Mouse (Mus musculus) kidney, embryonic 14.5 days (tissue): ENCODE results near the gene Crebl2. TPM values are rescaled to one million over a fixed set of nuclear protein-coding genes. Genes with fewer than 3 reads are reported as not detected.
A peak's percentile ranks its signal among the peaks of the same experiment; 100 is the strongest.

Experiments
- ATAC-seq: fragments of 200-750 bp; cut with Nextera tagmentation; 2 replicates; pipeline ENCODE4 v1.8.0; 2017; ENCODE audit warnings: moderate number of reproducible peaks, mild to moderate bottlenecking, moderate TSS enrichment, moderate library complexity; ENCODE audit not compliant: low FRiP score, low TSS enrichment
- H3K27ac ChIP-seq: fragments of 300-500 bp; sonication (generic); 2 replicates; pipeline ENCODE4 v1.5.1; 2014; ENCODE audit warnings: low read depth, mild to moderate bottlenecking, low read length, moderate library complexity, mixed read lengths
- H3K27me3 ChIP-seq: fragments of 300-500 bp; sonication (generic); 2 replicates; pipeline ENCODE4 v1.6.1; 2014; ENCODE audit warnings: mild to moderate bottlenecking, low read length; ENCODE audit not compliant: control insufficient read depth, insufficient read depth
- H3K36me3 ChIP-seq: fragments of 300-500 bp; sonication (generic); 2 replicates; pipeline ENCODE4 v1.6.1; 2014; ENCODE audit warnings: low read length, mixed read lengths; ENCODE audit not compliant: control insufficient read depth, insufficient read depth
- H3K4me1 ChIP-seq: fragments of 300-500 bp; sonication (generic); 2 replicates; pipeline ENCODE4 v1.6.1; 2014; ENCODE audit warnings: low read length, mixed read lengths; ENCODE audit not compliant: control insufficient read depth, insufficient read depth
- H3K4me2 ChIP-seq: fragments of 300-500 bp; sonication (generic); replicated peaks from 2 replicates; pipeline ENCODE4 v1.6.1; 2014; ENCODE audit warnings: low read depth, mild to moderate bottlenecking, low read length
- H3K4me3 ChIP-seq: fragments of 300-500 bp; sonication (generic); 2 replicates; pipeline ENCODE4 v1.5.1; 2014; ENCODE audit warnings: mild to moderate bottlenecking, low read length
- H3K9ac ChIP-seq: fragments of 300-500 bp; sonication (generic); 2 replicates; pipeline ENCODE4 v1.6.1; 2014; ENCODE audit warnings: low read depth, mild to moderate bottlenecking, low read length, moderate library complexity
- H3K9me3 ChIP-seq: fragments of 300-500 bp; sonication (generic); 2 replicates; pipeline ENCODE4 v1.6.1; 2016; ENCODE audit warnings: low read length; ENCODE audit not compliant: control insufficient read depth
- WGBS: fragments of 180-500 bp; shearing (Covaris S2); extraction: QIAGEN DNeasy Blood & Tissue Kit; methylation state at CpG from one replicate; pipeline ENCODE4 v1.1.7; 2014; 5-methylcytosine and 5-hydroxymethylcytosine counted together
- polyA plus RNA-seq: library from polyadenylated mRNA; unstranded; fragments of >200 nt; fragmentation: Nextera tagmentation; extraction: Ambion mirVana; gene quantifications from 2 replicates; pipeline ENCODE4 v1.2.1, GENCODE M21; 2014

The Crebl2 gene
- polyA plus RNA-seq, 1 experiment from 2014 or later, result 1.7 TPM

- no peak overlapping the region for H3K27ac ChIP-seq
- H3K36me3 ChIP-seq, result no peaks in the 10 kb centered on the region
- H3K4me2 ChIP-seq, result peak overlapping the region; percentile 53
- no peaks in the 10 kb centered on the region for H3K9me3 ChIP-seq
- WGBS, result 42% methylated on average over 21 of the region's 21 CpGs
- peak overlapping the region; percentile 94 for H3K9ac ChIP-seq
- ATAC-seq, result peak; percentile 2; the same call in 1 of the 2 replicates
- H3K27me3 ChIP-seq, result no peaks in the 10 kb centered on the region
- peaks cover 5% of the 10 kb centered on the region; the same call in 1 of the 2 replicates for H3K4me1 ChIP-seq
- H3K4me3 ChIP-seq, result peak overlapping the region; percentile 72
These were observed 36.7 kb upstream of the Crebl2 start for GRCm38 (mm10) chr6:134793046-134793806.

DNA sequence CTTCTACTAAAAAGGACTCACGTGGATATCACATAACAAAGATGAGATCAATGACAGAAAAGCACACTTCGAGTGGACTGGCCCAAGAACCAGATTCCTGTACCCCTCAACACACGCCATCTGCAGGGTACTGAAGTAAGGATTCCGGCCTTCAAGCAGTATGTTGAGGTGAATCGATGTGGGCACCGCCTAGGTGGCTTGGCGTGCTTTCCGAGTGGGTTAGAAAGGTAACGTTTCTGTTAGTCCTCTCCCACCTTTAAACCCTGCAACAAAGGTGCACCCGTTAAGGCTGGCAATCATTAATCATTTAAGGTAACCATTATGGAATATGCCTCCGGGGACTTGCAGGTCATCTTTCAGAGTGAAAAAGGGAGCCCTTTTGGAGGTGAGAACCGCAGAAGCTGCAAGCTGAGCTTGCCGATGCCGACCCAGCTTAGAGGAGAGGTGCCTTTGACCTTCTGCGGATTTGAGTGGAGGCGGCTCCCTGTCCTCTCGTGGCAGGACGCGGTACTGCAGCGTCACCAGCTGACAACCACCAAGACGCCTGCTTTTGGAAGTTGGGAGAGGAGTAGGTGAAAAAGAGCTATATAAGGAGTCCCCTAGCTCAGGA is 35.9 kb upstream of the Crebl2 start:
- 13% methylated on average over 21 of the region's 21 CpGs for WGBS
- Histone ChIP-seq H3K4me1 (peaks cover 5% of the 10 kb centered on the region; the same call in 1 of the 2 replicates), H3K36me3 (no peaks in the 10 kb centered on the region), H3K9ac (no peak overlapping the region), H3K4me2 (0 out of 2 replicates have a peak overlapping the region, but pooled peaks have one; percentile 9), H3K27me3 (no peaks in the 10 kb centered on the region), H3K27ac (no peak overlapping the region), H3K9me3 (no peaks in the 10 kb centered on the region), H3K4me3 (no peak overlapping the region)
- ATAC-seq, result no peak

- Histone ChIP-seq H3K4me1 (no peaks in the 10 kb centered on the region), H3K4me2 (no peak overlapping the region), H3K9me3 (no peaks in the 10 kb centered on the region), H3K36me3 (no peaks in the 10 kb centered on the region), H3K27me3 (no peaks in the 10 kb centered on the region), H3K9ac (no peak overlapping the region), H3K4me3 (no peak overlapping the region), H3K27ac (no peak overlapping the region)
- no peak for ATAC-seq
- WGBS, result 90% methylated on average over 10 of the region's 10 CpGs
These were observed 33.7 kb upstream of the Crebl2 start for GRCm38 (mm10) chr6:134796297-134796696.

- no peak for ATAC-seq
- H3K9me3 ChIP-seq, result no peaks in the 10 kb centered on the region
- no peak overlapping the region for H3K9ac ChIP-seq
- H3K27ac ChIP-seq, result no peak overlapping the region
- H3K27me3 ChIP-seq, result no peaks in the 10 kb centered on the region
- no peak overlapping the region for H3K4me3 ChIP-seq
- no peaks in the 10 kb centered on the region for H3K4me1 ChIP-seq
- no peak overlapping the region for H3K4me2 ChIP-seq
- H3K36me3 ChIP-seq, result no peaks in the 10 kb centered on the region
- WGBS, result 36% methylated on average over 1 of the region's 1 CpGs
These were observed 28.5 kb upstream of the Crebl2 start for GRCm38 (mm10) chr6:134801483-134801882.

- no peak overlapping the region for H3K9ac ChIP-seq
- H3K36me3 ChIP-seq, result no peaks in the 10 kb centered on the region
- H3K4me1 ChIP-seq, result no peaks in the 10 kb centered on the region
- H3K4me2 ChIP-seq, result no peak overlapping the region
- no peaks in the 10 kb centered on the region for H3K27me3 ChIP-seq
- H3K4me3 ChIP-seq, result no peak overlapping the region
- 71% methylated on average over 9 of the region's 9 CpGs for WGBS
- no peaks in the 10 kb centered on the region for H3K9me3 ChIP-seq
- ATAC-seq, result peak; percentile 49
- peak overlapping the region; percentile 62; the same call in 1 of the 2 replicates for H3K27ac ChIP-seq
These were observed 27.3 kb upstream of the Crebl2 start for GRCm38 (mm10) chr6:134802641-134803043.

DNA sequence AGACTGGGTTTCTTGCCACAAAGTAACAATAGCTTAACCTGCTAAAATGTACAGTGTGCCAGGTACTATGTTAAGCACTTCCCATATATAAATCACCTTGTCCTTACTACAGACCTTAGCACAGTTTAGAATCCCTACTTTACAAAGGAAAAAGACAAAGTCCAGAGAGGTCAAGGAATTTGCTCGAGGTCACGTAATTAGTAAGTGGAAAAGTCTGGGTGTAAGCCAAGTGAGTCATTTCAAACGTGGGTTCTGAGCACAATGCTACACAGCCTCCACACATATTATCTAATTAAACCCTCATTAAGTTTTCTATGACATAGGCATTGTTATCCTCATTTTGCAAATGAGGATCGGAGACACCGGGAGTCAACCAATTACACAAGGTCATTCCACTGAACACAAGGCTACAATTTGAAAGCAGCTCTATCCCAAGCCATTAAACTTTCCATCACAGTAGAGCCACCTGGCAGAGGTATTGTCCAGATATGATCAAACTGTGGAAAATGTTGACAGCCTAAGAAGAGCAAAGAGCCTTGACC is 25.1 kb upstream of the Crebl2 start:
- Histone ChIP-seq H3K4me3 (no peak overlapping the region), H3K36me3 (no peaks in the 10 kb centered on the region), H3K4me1 (no peaks in the 10 kb centered on the region), H3K4me2 (no peak overlapping the region), H3K9ac (no peak overlapping the region), H3K27ac (no peak overlapping the region), H3K9me3 (no peaks in the 10 kb centered on the region), H3K27me3 (no peaks in the 10 kb centered on the region)
- 79% methylated on average over 5 of the region's 5 CpGs for WGBS
- no peak for ATAC-seq

GRCm38 (mm10) chr6:134806130-134806529 is 23.8 kb upstream of the Crebl2 start:
- ATAC-seq, result no peak
- H3K4me3 ChIP-seq, result no peak overlapping the region
- WGBS, result 89% methylated on average over 6 of the region's 6 CpGs
- H3K27ac ChIP-seq, result no peak overlapping the region
- H3K9me3 ChIP-seq, result no peaks in the 10 kb centered on the region
- no peaks in the 10 kb centered on the region for H3K27me3 ChIP-seq
- no peaks in the 10 kb centered on the region for H3K4me1 ChIP-seq
- no peaks in the 10 kb centered on the region for H3K36me3 ChIP-seq
- no peak overlapping the region for H3K9ac ChIP-seq
- H3K4me2 ChIP-seq, result no peak overlapping the region

- Histone ChIP-seq H3K36me3 (no peaks in the 10 kb centered on the region), H3K4me3 (no peak overlapping the region), H3K27ac (no peak overlapping the region), H3K27me3 (no peaks in the 10 kb centered on the region), H3K4me1 (no peaks in the 10 kb centered on the region), H3K9me3 (no peaks in the 10 kb centered on the region), H3K4me2 (no peak overlapping the region), H3K9ac (no peak overlapping the region)
- no peak for ATAC-seq
- WGBS, result 92% methylated on average over 1 of the region's 2 CpGs
These were observed 22.9 kb upstream of the Crebl2 start for GRCm38 (mm10) chr6:134807091-134807490.

DNA sequence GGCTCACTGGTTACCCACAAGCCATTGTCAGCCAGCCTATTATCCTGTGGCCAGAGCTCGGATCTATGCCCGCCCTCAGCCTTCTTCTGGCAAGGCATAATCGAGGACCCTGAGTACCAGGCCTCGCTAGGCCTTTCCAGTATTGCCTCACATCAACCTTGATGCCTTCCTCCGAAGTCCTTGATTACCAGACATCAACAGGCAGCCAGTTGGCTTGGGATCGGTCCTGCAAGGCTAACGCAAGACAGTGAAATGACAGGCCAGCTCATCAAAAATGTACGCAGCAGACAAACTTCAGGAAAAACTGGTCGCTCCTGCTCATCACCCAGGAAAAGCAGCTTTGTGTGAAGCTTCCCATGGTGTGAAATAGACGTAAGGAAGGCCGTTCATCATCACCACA is 22.2 kb upstream of the Crebl2 start:
- ATAC-seq, result no peak
- Histone ChIP-seq H3K36me3 (no peaks in the 10 kb centered on the region), H3K4me1 (no peaks in the 10 kb centered on the region), H3K4me2 (no peak overlapping the region), H3K4me3 (no peak overlapping the region), H3K27me3 (no peaks in the 10 kb centered on the region), H3K9me3 (no peaks in the 10 kb centered on the region), H3K9ac (no peak overlapping the region), H3K27ac (no peak overlapping the region)
- WGBS, result 90% methylated on average over 11 of the region's 11 CpGs
